Mouse (Mus musculus) liver, embryonic 14.5 days (tissue): ENCODE data around the gene Acer1. TPM values are rescaled to one million over a fixed set of nuclear protein-coding genes. Genes with fewer than 3 reads are reported as not detected.

Source experiments
- ATAC-seq: fragments of 200-750 bp; cut with Nextera tagmentation; 2 replicates; pipeline ENCODE4 v1.8.0; 2017; ENCODE audit warnings: moderate number of reproducible peaks, mild to moderate bottlenecking, moderate library complexity; ENCODE audit not compliant: insufficient read depth
- DNase-seq, 3 experiments: peaks; one replicate each; pipeline ENCODE4 v3.0.0-alpha.2; 2012 to 2013; ENCODE audit warnings: low read depth in 3 of 3, low spot score in 3 of 3
- H3K27ac ChIP-seq: fragments of 300-500 bp; sonication (generic); 2 replicates; pipeline ENCODE4 v1.5.1; 2014; ENCODE audit warnings: moderate library complexity, mild to moderate bottlenecking, control low read depth, inconsistent platforms
- H3K27me3 ChIP-seq: fragments of 300-500 bp; sonication (generic); 2 replicates; pipeline ENCODE4 v1.6.1; 2014; ENCODE audit warnings: mild to moderate bottlenecking, low read length, moderate library complexity; ENCODE audit not compliant: control insufficient read depth, insufficient read depth
- H3K36me3 ChIP-seq: fragments of 300-500 bp; sonication (generic); replicated peaks from 2 replicates; pipeline ENCODE4 v1.6.1; 2014; ENCODE audit warnings: low read depth; ENCODE audit not compliant: control insufficient read depth, insufficient read depth
- H3K4me1 ChIP-seq, 2 experiments: fragments of 200-500 bp in 1 of 2; fragments of 300-500 bp in 1 of 2; sonication (generic) in 1 of 2; replicated peaks; 2 replicates each; pipeline ENCODE4 v1.6.1; 2012 to 2014; ENCODE audit warnings: antibody characterized with exemption in 1 of 2, inconsistent platforms in 1 of 2, low read length in 1 of 2; ENCODE audit not compliant: control insufficient read depth in 2 of 2, insufficient read depth in 2 of 2
- H3K4me2 ChIP-seq: fragments of 300-500 bp; sonication (generic); 2 replicates; pipeline ENCODE4 v1.6.1; 2014; ENCODE audit warnings: low read depth, mild to moderate bottlenecking, control low read depth, moderate library complexity
- H3K4me3 ChIP-seq, 2 experiments: fragments of 200-500 bp in 1 of 2; fragments of 300-500 bp in 1 of 2; sonication (generic) in 1 of 2; 2 replicates each; pipeline ENCODE4 v1.5.1; 2012 to 2014; ENCODE audit warnings: low read depth in 2 of 2, low read length in 2 of 2, mild to moderate bottlenecking in 2 of 2, control low read depth in 1 of 2, inconsistent platforms in 1 of 2, moderate library complexity in 1 of 2; ENCODE audit not compliant: insufficient read depth in 1 of 2
- H3K9ac ChIP-seq: fragments of 300-500 bp; sonication (generic); replicated peaks from 2 replicates; pipeline ENCODE4 v1.6.1; 2014; ENCODE audit warnings: mild to moderate bottlenecking, control low read depth, moderate library complexity
- H3K9me3 ChIP-seq: fragments of 300-500 bp; sonication (generic); 2 replicates; pipeline ENCODE4 v1.6.1; 2016; ENCODE audit warnings: low read length, mixed read lengths; ENCODE audit not compliant: control insufficient read depth
- CTCF ChIP-seq: IDR thresholded peaks from 2 replicates; pipeline ENCODE4 v1.5.1; 2016; ENCODE audit warnings: antibody characterized with exemption, low read depth, control low read depth
- EP300 ChIP-seq: IDR thresholded peaks from 2 replicates; pipeline ENCODE4 v1.6.1; 2016; ENCODE audit warnings: antibody characterized with exemption, low read depth
- WGBS: fragments of 180-500 bp; shearing (Covaris S2); extraction: QIAGEN DNeasy Blood & Tissue Kit; methylation state at CpG from one replicate; pipeline ENCODE4 v1.1.7; 2014; ENCODE audit not compliant: insufficient replicate concordance; 5-methylcytosine and 5-hydroxymethylcytosine counted together
- polyA plus RNA-seq, 2 experiments: library from polyadenylated mRNA; depleted of rRNA in 1 of 2; stranded (reverse) in 1 of 2; unstranded in 1 of 2; fragments of >200 nt; fragmentation: Nextera tagmentation in 1 of 2; extraction: Ambion mirVana in 1 of 2; gene quantifications; 2 replicates each; pipeline versions ENCODE4 v1.2.1 to v1.2.3; 2012 to 2014

Acer1 gene
- polyA plus RNA-seq, 2 experiments = not detected

GRCm38 (mm10) chr17:56989467-56990114, 7.7 kb upstream of the Acer1 start:
- ATAC-seq = peak; percentile 84
- H3K9me3 ChIP-seq = no peaks in the 10 kb centered on the region
- 3% methylated on average over 25 of the region's 25 CpGs for WGBS
- H3K36me3 ChIP-seq = peaks cover 5% of the 10 kb centered on the region
- peak; percentile 59 to 74 (median 61) for DNase-seq
- no peaks in the 10 kb centered on the region for H3K27me3 ChIP-seq
- no peak for TF ChIP-seq CTCF
- H3K9ac ChIP-seq = peak overlapping the region; percentile 68
- H3K4me3 ChIP-seq = peak overlapping the region; percentile 73 to 74
- peak overlapping the region; percentile 94 for H3K4me2 ChIP-seq
- peaks cover 5 to 6% of the 10 kb centered on the region in 2 experiments; a peak in 3 of 4 replicates for H3K4me1 ChIP-seq
- peak overlapping the region; percentile 57 for H3K27ac ChIP-seq

- Histone ChIP-seq H3K27me3 (no peaks in the 10 kb centered on the region), H3K4me2 (peak overlapping the region; percentile 94), H3K9me3 (no peaks in the 10 kb centered on the region), H3K4me1 (peaks cover 5 to 6% of the 10 kb centered on the region in 2 experiments; a peak in 3 of 4 replicates), H3K9ac (peak overlapping the region; percentile 68), H3K36me3 (peaks cover 5% of the 10 kb centered on the region), H3K4me3 (peak overlapping the region in 1 of 2 experiments; percentile 74; a peak in 2 of 4 replicates), H3K27ac (no peak overlapping the region)
- ATAC-seq (no peak), DNase-seq (no peak)
- peak; percentile 23; the same call in 1 of the 2 replicates for TF ChIP-seq CTCF
- TF ChIP-seq EP300 = no peak
- WGBS = 67% methylated on average over 7 of the region's 7 CpGs
Measured at GRCm38 (mm10) chr17:56988921-56989430, 7.0 kb upstream of the Acer1 start.

GRCm38 (mm10) chr17:56988441-56988840, 6.5 kb upstream of the Acer1 start:
- no peak for ATAC-seq
- H3K9me3 ChIP-seq = no peaks in the 10 kb centered on the region
- no peak for DNase-seq
- WGBS = 74% methylated on average over 7 of the region's 7 CpGs
- H3K4me1 ChIP-seq = peaks cover 5 to 6% of the 10 kb centered on the region in 2 experiments; a peak in 3 of 4 replicates
- no peaks in the 10 kb centered on the region for H3K27me3 ChIP-seq
- no peak overlapping the region for H3K4me3 ChIP-seq
- H3K9ac ChIP-seq = no peak overlapping the region
- no peak overlapping the region for H3K27ac ChIP-seq
- H3K4me2 ChIP-seq = no peak overlapping the region
- TF ChIP-seq EP300 (no peak), CTCF (peak; percentile 39)
- no peaks in the 10 kb centered on the region; the same call in none of the 2 replicates for H3K36me3 ChIP-seq

- Histone ChIP-seq H3K4me1 (peaks cover 5 to 6% of the 10 kb centered on the region in 2 experiments; a peak in 3 of 4 replicates), H3K36me3 (no peaks in the 10 kb centered on the region), H3K4me2 (no peak overlapping the region), H3K27me3 (no peaks in the 10 kb centered on the region), H3K9me3 (no peaks in the 10 kb centered on the region), H3K4me3 (no peak overlapping the region), H3K27ac (no peak overlapping the region), H3K9ac (no peak overlapping the region)
- WGBS = 81% methylated on average over 3 of the region's 3 CpGs
- TF ChIP-seq CTCF (no peak), EP300 (no peak)
- DNase-seq (no peak), ATAC-seq (no peak)
Measured at GRCm38 (mm10) chr17:56986105-56986805, 4.3 kb upstream of the Acer1 start.

- Histone ChIP-seq H3K9me3 (no peaks in the 10 kb centered on the region), H3K27ac (no peak overlapping the region), H3K9ac (no peak overlapping the region), H3K4me3 (no peak overlapping the region), H3K4me1 (0 out of 4 replicates have a peak, but pooled peaks cover 0 to 2% of the 10 kb centered on the region in 2 experiments), H3K4me2 (no peak overlapping the region), H3K27me3 (no peaks in the 10 kb centered on the region), H3K36me3 (no peaks in the 10 kb centered on the region)
- 46% methylated on average over 3 of the region's 3 CpGs for WGBS
- DNase-seq (no peak), ATAC-seq (no peak)
- TF ChIP-seq CTCF (no peak), EP300 (no peak)
Measured at GRCm38 (mm10) chr17:56985656-56986055, 3.7 kb upstream of the Acer1 start.
